Mouse (Mus musculus): Measurements from ENCODE around the gene Mapre3. TPM values are rescaled to one million over a fixed set of nuclear protein-coding genes. Genes with fewer than 3 reads are reported as not detected.

Mapre3 gene
- polyA plus RNA-seq, 1 experiment: 27.8 TPM

- H3K4me1 ChIP-seq (ENCODE audit: control insufficient read depth, insufficient read depth, low read length): peaks cover 35% of the 10 kb centered on the region
- TF ChIP-seq POLR2A (IDR thresholded peaks at IDR 0.05; ENCODE audit: borderline replicate concordance, low read depth, low read length): no peak
- TF ChIP-seq CTCF (IDR thresholded peaks at IDR 0.05; ENCODE audit: low read depth, low read length): no peak
- H3K27ac ChIP-seq (ENCODE audit: insufficient read depth, low read depth, low read length): peak within 1 kb of the TSS; percentile 71
- peak within 1 kb of the TSS; percentile 57 for H3K4me3 ChIP-seq (ENCODE audit: insufficient read depth, low read length)
Measured at GRCm38 (mm10) chr5:30913060-30913841, 98.8 kb downstream of the Mapre3 start, which contains the start of gene Emilin1. Gene Emilin1 (plus strand): TSS chr5:30913402.

DNA sequence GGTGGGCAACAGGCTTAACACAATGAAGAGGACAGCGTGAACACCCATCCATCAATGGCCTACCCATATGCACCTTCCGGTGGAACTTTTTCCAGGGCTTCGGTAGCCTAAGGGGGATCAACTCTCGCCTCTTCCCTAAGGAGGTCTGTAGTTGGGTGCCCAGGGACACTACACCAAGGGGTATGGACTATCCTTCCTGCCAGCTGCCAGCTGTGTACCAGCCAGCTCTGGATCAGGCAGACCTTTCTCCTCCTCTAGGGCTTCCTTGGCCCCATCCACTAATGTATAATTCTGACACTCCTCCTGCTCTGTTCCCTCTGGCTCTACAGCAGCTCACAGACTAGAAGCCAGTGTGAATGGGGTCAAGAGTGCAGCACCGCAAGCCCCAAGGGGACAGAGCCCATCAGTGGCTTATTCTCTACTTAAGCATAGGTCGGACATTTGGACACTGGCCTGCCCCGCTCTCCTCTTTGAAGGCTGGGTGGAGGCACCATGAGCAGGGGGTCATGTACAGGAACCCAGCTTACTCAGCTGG lies 99.7 kb downstream of the Mapre3 start:
- no peak for TF ChIP-seq POLR2A (IDR thresholded peaks at IDR 0.05; ENCODE audit: borderline replicate concordance, low read depth, low read length)
- TF ChIP-seq CTCF (IDR thresholded peaks at IDR 0.05; ENCODE audit: low read depth, low read length): no peak
- peak overlapping the region; percentile 57 for H3K4me3 ChIP-seq (ENCODE audit: insufficient read depth, low read length)
- peak overlapping the region; percentile 95 for H3K27ac ChIP-seq (ENCODE audit: insufficient read depth, low read depth, low read length)
- peaks cover 35% of the 10 kb centered on the region for H3K4me1 ChIP-seq (ENCODE audit: control insufficient read depth, insufficient read depth, low read length)

DNA sequence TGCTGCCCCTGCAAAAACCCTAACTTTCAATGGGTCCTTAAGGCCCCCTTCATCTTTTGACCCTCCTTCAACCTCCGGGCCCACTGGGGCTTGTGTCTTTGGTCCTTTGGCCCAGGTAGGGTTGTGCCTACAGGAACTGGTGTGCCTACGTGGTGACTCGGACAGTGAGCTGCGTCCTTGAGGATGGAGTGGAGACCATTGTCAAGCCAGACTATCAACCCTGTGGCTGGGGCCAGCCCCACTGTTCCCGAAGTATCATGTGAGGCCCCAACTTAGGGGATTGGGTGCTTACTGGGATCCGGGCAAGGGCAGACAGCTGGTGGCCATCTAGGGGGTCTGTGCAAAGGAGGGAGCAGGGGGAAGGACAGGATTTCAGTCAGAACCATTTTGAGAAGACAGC lies 100.4 kb downstream of the Mapre3 start:
- Histone ChIP-seq H3K4me3 (ENCODE audit: insufficient read depth, low read length) (peak overlapping the region; percentile 57), H3K4me1 (ENCODE audit: control insufficient read depth, insufficient read depth, low read length) (peaks cover 35% of the 10 kb centered on the region), H3K27ac (ENCODE audit: insufficient read depth, low read depth, low read length) (peak overlapping the region; percentile 95)
- TF ChIP-seq CTCF (IDR thresholded peaks at IDR 0.05; ENCODE audit: low read depth, low read length) (no peak), POLR2A (IDR thresholded peaks at IDR 0.05; ENCODE audit: borderline replicate concordance, low read depth, low read length) (no peak)

DNA sequence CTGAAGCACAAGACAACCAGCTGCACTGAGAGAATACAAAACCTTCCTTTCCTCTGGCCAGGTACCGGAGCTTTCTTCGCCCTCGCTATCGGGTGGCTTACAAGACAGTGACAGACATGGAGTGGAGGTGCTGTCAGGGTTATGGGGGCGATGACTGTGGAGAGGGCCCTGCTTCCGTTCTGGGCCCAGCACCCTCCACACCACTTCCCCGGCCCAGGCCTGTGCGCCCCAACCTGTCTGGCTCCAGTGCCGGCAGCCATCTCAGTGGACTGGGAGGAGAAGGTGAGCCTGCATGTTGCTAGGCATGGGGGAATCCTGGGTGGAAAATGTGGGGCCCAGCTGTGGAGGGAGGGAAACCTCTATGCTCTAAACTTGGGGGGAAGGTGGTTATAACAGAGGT lies 101.0 kb downstream of the Mapre3 start:
- Histone ChIP-seq H3K27ac (ENCODE audit: insufficient read depth, low read depth, low read length) (peak overlapping the region; percentile 95), H3K4me3 (ENCODE audit: insufficient read depth, low read length) (peak overlapping the region; percentile 57), H3K4me1 (ENCODE audit: control insufficient read depth, insufficient read depth, low read length) (peaks cover 37% of the 10 kb centered on the region)
- TF ChIP-seq POLR2A (IDR thresholded peaks at IDR 0.05; ENCODE audit: borderline replicate concordance, low read depth, low read length) (no peak), CTCF (IDR thresholded peaks at IDR 0.05; ENCODE audit: low read depth, low read length) (no peak)

Other genes starting within 250 kb of the Mapre3 start
- gene Kcnk3, start 226.5 kb upstream of the Mapre3 start, polyA plus RNA-seq (2012; ENCODE audit: insufficient read depth, insufficient read length, missing spikeins): not detected in 2 replicates
- gene Slc35f6, start 166.7 kb upstream of the Mapre3 start, polyA plus RNA-seq (2012; ENCODE audit: insufficient read depth, insufficient read length, missing spikeins): 77.3 and 78.2 TPM in 2 replicates
- 81.0 and 87.8 TPM in 2 replicates for gene Cenpa, start 147.9 kb upstream of the Mapre3 start, polyA plus RNA-seq (2012; ENCODE audit: insufficient read depth, insufficient read length, missing spikeins)
- not detected in 2 replicates for gene Dpysl5, start 103.1 kb upstream of the Mapre3 start, polyA plus RNA-seq (2012; ENCODE audit: insufficient read depth, insufficient read length, missing spikeins)
- gene Tmem214, start 53.4 kb downstream of the Mapre3 start, polyA plus RNA-seq (2012; ENCODE audit: insufficient read depth, insufficient read length, missing spikeins): 43.0 and 57.9 TPM in 2 replicates
- gene Agbl5, start 74.1 kb downstream of the Mapre3 start, polyA plus RNA-seq (2012; ENCODE audit: insufficient read depth, insufficient read length, missing spikeins): 5.8 and 6.5 TPM in 2 replicates
- gene Ost4, start 93.1 kb downstream of the Mapre3 start, polyA plus RNA-seq (2012; ENCODE audit: insufficient read depth, insufficient read length, missing spikeins): 317 and 358 TPM in 2 replicates
- gene Emilin1, start 98.8 kb downstream of the Mapre3 start, polyA plus RNA-seq (2012; ENCODE audit: insufficient read depth, insufficient read length, missing spikeins): 29.1 and 37.2 TPM in 2 replicates
- gene Khk, start 106.8 kb downstream of the Mapre3 start, polyA plus RNA-seq (2012; ENCODE audit: insufficient read depth, insufficient read length, missing spikeins): 29.8 and 38.9 TPM in 2 replicates
- not detected in 2 replicates for gene Cgref1, start 130.9 kb downstream of the Mapre3 start, polyA plus RNA-seq (2012; ENCODE audit: insufficient read depth, insufficient read length, missing spikeins)
- gene Preb, start 145.7 kb downstream of the Mapre3 start, polyA plus RNA-seq (2012; ENCODE audit: insufficient read depth, insufficient read length, missing spikeins): 131 and 140 TPM in 2 replicates
- gene Tcf23, start 154.0 kb downstream of the Mapre3 start, polyA plus RNA-seq (2012; ENCODE audit: insufficient read depth, insufficient read length, missing spikeins): not detected in 2 replicates
- 114 and 133 TPM in 2 replicates for gene Atraid, start 233.7 kb downstream of the Mapre3 start, polyA plus RNA-seq (2012; ENCODE audit: insufficient read depth, insufficient read length, missing spikeins)
- gene Slc5a6, start 234.3 kb downstream of the Mapre3 start, polyA plus RNA-seq (2012; ENCODE audit: insufficient read depth, insufficient read length, missing spikeins): 5.5 and 7.5 TPM in 2 replicates
- 4.2 and 4.6 TPM in 2 replicates for gene Cad, start 240.1 kb downstream of the Mapre3 start, polyA plus RNA-seq (2012; ENCODE audit: insufficient read depth, insufficient read length, missing spikeins)

All from bone marrow macrophage, adult 2 months (primary cell).